Mouse (Mus musculus): Measurements from ENCODE around the gene Pla2g2e. TPM values are rescaled to one million over a fixed set of nuclear protein-coding genes. Genes with fewer than 3 reads are reported as not detected.
A peak's percentile ranks its signal among the peaks of the same experiment; 100 is the strongest.

The Pla2g2e gene
- total RNA-seq, 1 experiment, result 0.36 TPM

DNA sequence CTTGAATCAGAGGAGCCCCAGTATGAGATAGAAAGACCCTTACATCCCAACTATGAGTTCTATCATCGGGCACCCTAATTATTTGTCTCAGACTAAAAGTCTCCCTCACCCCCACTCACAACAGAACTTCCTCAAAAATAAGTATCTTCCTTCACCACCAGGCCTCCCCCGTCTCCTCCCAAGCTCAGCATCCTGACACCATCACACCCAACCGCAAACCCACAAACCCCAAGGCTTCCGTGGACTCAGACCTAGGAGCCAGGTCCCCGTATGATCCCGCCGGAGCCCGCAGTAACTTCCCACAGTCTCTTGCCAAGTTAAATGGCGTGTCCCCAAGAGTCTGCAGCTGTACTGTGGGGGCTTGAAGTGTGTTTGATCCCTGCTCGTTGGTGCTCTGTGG lies 20.2 kb upstream of the Pla2g2e start:
- H3K4me1 ChIP-seq (ENCODE audit: control insufficient read depth in 2 of 2, insufficient read depth in 2 of 2, low read length in 2 of 2, poor library complexity in 1 of 2), result peaks cover 0 to 15% of the 10 kb centered on the region in 2 experiments; a peak in 2 of 4 replicates
- no peak for DNase-seq (ENCODE audit: low read depth, low spot score)
- H3K4me3 ChIP-seq (ENCODE audit: insufficient read depth in 1 of 2, low read depth in 1 of 2, low read length in 2 of 2, poor library complexity in 1 of 2, severe bottlenecking in 1 of 2), result no peak overlapping the region
- in situ Hi-C loops (cut with MboI; ENCODE audit: low sequenced_read_pairs in 2 of 2, unreplicated experiment in 2 of 2), result loop anchor here in 1 of 2 experiments (10.0 kb wide), 2 partner anchors 113 to 413 kb away; no protein-coding TSS in a partner anchor
- H3K27ac ChIP-seq (ENCODE audit: insufficient read depth, low read depth, low read length, poor library complexity, severe bottlenecking), result no peak overlapping the region
- no peaks in the 10 kb centered on the region for H3K9me3 ChIP-seq (ENCODE audit: control insufficient read depth, insufficient read depth, low read depth, low read length)
- no peaks in the 10 kb centered on the region for H3K36me3 ChIP-seq (ENCODE audit: control insufficient read depth, insufficient read depth, low read length, poor library complexity, severe bottlenecking)
- no peak overlapping the region for H3K9ac ChIP-seq (ENCODE audit: insufficient read depth, low read depth, low read length, poor library complexity, severe bottlenecking)
- TF ChIP-seq ZC3H11A (IDR thresholded peaks at IDR 0.05; ENCODE audit: borderline replicate concordance, low read depth, low read length) (no peak), HCFC1 (IDR thresholded peaks at IDR 0.05; ENCODE audit: borderline replicate concordance, insufficient read depth, low read length) (no peak), MAFK (IDR thresholded peaks at IDR 0.05; ENCODE audit: insufficient read depth, low read depth, low read length) (no peak), ZNF384 (IDR thresholded peaks at IDR 0.05; ENCODE audit: low read depth, low read length) (no peak), CHD2 (IDR thresholded peaks at IDR 0.05; ENCODE audit: low read depth, low read length) (no peak)

DNA sequence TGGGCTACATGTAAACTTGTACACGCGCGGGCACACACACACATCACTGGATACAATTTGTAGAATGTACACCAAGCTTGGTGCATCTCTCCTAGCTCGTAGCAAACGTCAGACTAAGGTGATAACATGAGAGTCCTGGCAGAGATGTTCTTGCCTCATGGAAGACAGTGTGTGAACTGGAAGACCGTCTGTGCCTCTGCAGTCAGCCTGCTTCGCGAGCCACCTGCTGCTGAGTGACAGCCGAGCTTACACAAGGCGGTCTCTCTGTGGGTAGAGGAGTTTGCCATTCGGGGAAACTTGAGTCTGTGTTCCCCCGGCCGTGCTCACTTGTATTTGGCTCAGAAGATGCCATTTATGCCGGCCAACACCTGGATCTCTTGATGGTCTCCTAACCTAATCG lies 19.3 kb upstream of the Pla2g2e start:
- H3K4me3 ChIP-seq (ENCODE audit: insufficient read depth in 1 of 2, low read depth in 1 of 2, low read length in 2 of 2, poor library complexity in 1 of 2, severe bottlenecking in 1 of 2), result no peak overlapping the region
- H3K36me3 ChIP-seq (ENCODE audit: control insufficient read depth, insufficient read depth, low read length, poor library complexity, severe bottlenecking), result no peaks in the 10 kb centered on the region
- H3K4me1 ChIP-seq (ENCODE audit: control insufficient read depth in 2 of 2, insufficient read depth in 2 of 2, low read length in 2 of 2, poor library complexity in 1 of 2), result peaks cover 0 to 18% of the 10 kb centered on the region in 2 experiments; a peak in 2 of 4 replicates
- H3K9me3 ChIP-seq (ENCODE audit: control insufficient read depth, insufficient read depth, low read depth, low read length), result no peaks in the 10 kb centered on the region
- no peak for DNase-seq (ENCODE audit: low read depth, low spot score)
- no peak overlapping the region for H3K27ac ChIP-seq (ENCODE audit: insufficient read depth, low read depth, low read length, poor library complexity, severe bottlenecking)
- H3K9ac ChIP-seq (ENCODE audit: insufficient read depth, low read depth, low read length, poor library complexity, severe bottlenecking), result no peak overlapping the region
- no peak for TF ChIP-seq HCFC1 (IDR thresholded peaks at IDR 0.05; ENCODE audit: borderline replicate concordance, insufficient read depth, low read length)
- in situ Hi-C loops (cut with MboI; ENCODE audit: low sequenced_read_pairs in 2 of 2, unreplicated experiment in 2 of 2), result loop anchor here in 1 of 2 experiments (10.0 kb wide), 2 partner anchors 114 to 414 kb away; no protein-coding TSS in a partner anchor

DNA sequence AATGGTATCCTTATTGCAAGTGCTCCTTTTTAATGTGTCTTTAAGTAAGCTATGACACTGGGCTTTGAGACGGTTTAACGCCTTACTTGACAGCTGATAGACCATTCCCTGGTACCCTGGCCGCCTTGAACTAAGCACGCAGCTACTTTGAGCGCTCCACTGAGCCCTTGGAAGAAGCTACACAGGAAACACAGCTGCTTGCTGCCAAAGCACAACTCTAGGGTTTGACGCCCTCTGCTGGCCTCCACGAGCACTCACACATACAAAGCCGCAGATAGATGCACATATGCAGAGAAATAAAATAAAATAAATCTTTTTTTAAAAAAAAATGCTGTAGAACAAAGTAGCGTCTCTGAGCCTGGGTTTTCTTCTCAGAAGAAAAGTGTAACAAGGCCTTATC lies 18.5 kb upstream of the Pla2g2e start:
- in situ Hi-C loops (cut with MboI; ENCODE audit: low sequenced_read_pairs in 2 of 2, unreplicated experiment in 2 of 2), result loop anchor here in 1 of 2 experiments (10.0 kb wide), 2 partner anchors 114 to 414 kb away; no protein-coding TSS in a partner anchor
- no peaks in the 10 kb centered on the region for H3K9me3 ChIP-seq (ENCODE audit: control insufficient read depth, insufficient read depth, low read depth, low read length)
- peaks cover 0 to 18% of the 10 kb centered on the region in 2 experiments; a peak in 2 of 4 replicates for H3K4me1 ChIP-seq (ENCODE audit: control insufficient read depth in 2 of 2, insufficient read depth in 2 of 2, low read length in 2 of 2, poor library complexity in 1 of 2)
- peak overlapping the region; percentile 54; the same call in 1 of the 2 replicates for H3K9ac ChIP-seq (ENCODE audit: insufficient read depth, low read depth, low read length, poor library complexity, severe bottlenecking)
- no peak overlapping the region for H3K27ac ChIP-seq (ENCODE audit: insufficient read depth, low read depth, low read length, poor library complexity, severe bottlenecking)
- peak; percentile 70 for DNase-seq (ENCODE audit: low read depth, low spot score)
- H3K36me3 ChIP-seq (ENCODE audit: control insufficient read depth, insufficient read depth, low read length, poor library complexity, severe bottlenecking), result no peaks in the 10 kb centered on the region
- no peak for TF ChIP-seq CHD2 (IDR thresholded peaks at IDR 0.05; ENCODE audit: low read depth, low read length)
- no peak for TF ChIP-seq ZC3H11A (IDR thresholded peaks at IDR 0.05; ENCODE audit: borderline replicate concordance, low read depth, low read length)
- no peak for TF ChIP-seq HCFC1 (IDR thresholded peaks at IDR 0.05; ENCODE audit: borderline replicate concordance, insufficient read depth, low read length)
- no peak for TF ChIP-seq ZNF384 (IDR thresholded peaks at IDR 0.05; ENCODE audit: low read depth, low read length)
- TF ChIP-seq MAFK (IDR thresholded peaks at IDR 0.05; ENCODE audit: insufficient read depth, low read depth, low read length), result no peak
- peak overlapping the region; percentile 55 to 72 for H3K4me3 ChIP-seq (ENCODE audit: insufficient read depth in 1 of 2, low read depth in 1 of 2, low read length in 2 of 2, poor library complexity in 1 of 2, severe bottlenecking in 1 of 2)

DNA sequence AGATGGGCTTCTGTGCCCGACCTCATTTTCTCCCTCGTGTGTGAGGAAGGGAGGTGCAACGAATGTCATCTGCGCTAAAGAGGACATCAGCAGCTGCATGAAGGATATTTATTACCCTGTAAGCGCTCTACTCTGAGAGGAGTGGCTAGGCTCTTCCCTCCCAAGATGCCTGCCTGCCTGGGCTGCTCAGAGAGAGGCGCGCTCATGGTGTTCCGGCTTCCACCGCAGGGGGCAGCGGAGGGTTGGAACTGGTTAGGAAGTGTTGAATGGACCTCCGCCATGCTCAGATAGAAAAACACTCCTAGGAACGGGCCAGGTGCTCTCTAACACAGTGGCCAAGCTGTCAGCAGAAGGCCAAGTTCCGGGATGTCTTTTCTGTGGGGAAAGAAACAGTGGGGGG lies 18.0 kb upstream of the Pla2g2e start:
- peak; percentile 86 for DNase-seq (ENCODE audit: low read depth, low spot score)
- H3K4me1 ChIP-seq (ENCODE audit: control insufficient read depth in 2 of 2, insufficient read depth in 2 of 2, low read length in 2 of 2, poor library complexity in 1 of 2), result peaks cover 0 to 20% of the 10 kb centered on the region in 2 experiments; a peak in 2 of 4 replicates
- peak overlapping the region; percentile 54; the same call in 1 of the 2 replicates for H3K9ac ChIP-seq (ENCODE audit: insufficient read depth, low read depth, low read length, poor library complexity, severe bottlenecking)
- TF ChIP-seq HCFC1 (IDR thresholded peaks at IDR 0.05; ENCODE audit: borderline replicate concordance, insufficient read depth, low read length) (no peak), ZC3H11A (IDR thresholded peaks at IDR 0.05; ENCODE audit: borderline replicate concordance, low read depth, low read length) (0 out of 2 replicates have a peak, but pooled peaks have one; percentile 5)
- H3K9me3 ChIP-seq (ENCODE audit: control insufficient read depth, insufficient read depth, low read depth, low read length), result no peaks in the 10 kb centered on the region
- H3K4me3 ChIP-seq (ENCODE audit: insufficient read depth in 1 of 2, low read depth in 1 of 2, low read length in 2 of 2, poor library complexity in 1 of 2, severe bottlenecking in 1 of 2), result peak overlapping the region; percentile 55 to 72
- in situ Hi-C loops (cut with MboI; ENCODE audit: low sequenced_read_pairs in 2 of 2, unreplicated experiment in 2 of 2), result loop anchor here in 1 of 2 experiments (10.0 kb wide), 2 partner anchors 115 to 415 kb away; no protein-coding TSS in a partner anchor
- H3K27ac ChIP-seq (ENCODE audit: insufficient read depth, low read depth, low read length, poor library complexity, severe bottlenecking), result no peak overlapping the region
- no peaks in the 10 kb centered on the region for H3K36me3 ChIP-seq (ENCODE audit: control insufficient read depth, insufficient read depth, low read length, poor library complexity, severe bottlenecking)

All from ES-E14 (cell line).